Mouse (Mus musculus) megakaryocyte-erythroid progenitor cell, adult 5 weeks (primary cell): ENCODE results near the gene Trmt5. TPM values are rescaled to one million over a fixed set of nuclear protein-coding genes. Genes with fewer than 3 reads are reported as not detected.

Source experiments
- polyA plus RNA-seq: library from polyadenylated mRNA; stranded (reverse); fragments of >175 nt; gene quantifications from 2 replicates; pipeline ENCODE4 v1.2.3, GENCODE M21; 2012

The Trmt5 gene
- 0.83 and 0.95 TPM in 2 replicates for polyA plus RNA-seq

DNA sequence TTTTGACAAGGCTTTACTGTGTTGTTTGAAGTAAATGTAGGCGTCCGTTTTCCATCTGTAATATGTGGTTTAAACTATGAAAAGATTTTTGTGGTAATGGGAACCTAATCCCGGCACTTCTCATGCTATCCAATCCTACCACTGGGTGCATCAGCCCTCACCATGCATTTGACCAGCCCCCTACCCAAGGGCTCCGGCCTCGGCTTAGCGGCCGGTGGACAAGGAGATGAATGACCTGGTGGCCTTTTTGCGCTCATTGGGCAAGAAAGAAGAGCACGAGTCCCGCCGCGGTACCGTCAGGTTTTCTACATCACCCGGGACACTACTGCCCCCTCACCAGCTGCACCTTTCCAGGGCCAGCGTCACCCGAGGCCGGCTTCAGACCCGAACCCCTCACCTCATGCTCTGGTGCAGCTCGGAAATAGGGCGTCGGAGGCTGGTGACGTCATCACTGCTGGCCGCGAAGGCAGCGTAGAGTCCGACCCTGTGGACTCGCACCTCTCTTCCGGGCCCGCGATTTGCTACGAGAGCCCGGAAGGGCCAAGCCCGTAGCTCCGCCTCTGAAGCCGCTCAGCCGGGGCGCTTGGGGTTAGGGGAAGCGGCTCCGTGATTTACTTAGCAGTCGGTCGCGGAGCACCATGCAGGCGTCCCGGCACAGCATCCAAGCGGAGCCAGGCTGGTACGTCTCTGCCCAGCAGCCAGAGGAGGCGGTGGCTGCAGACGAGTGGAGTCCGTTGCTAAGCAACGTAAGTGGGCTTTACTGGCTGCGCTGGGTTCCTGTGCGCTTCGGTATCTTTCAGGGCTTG lies at the start of gene Trmt5, which contains the start of gene Slc38a6:
Trmt5 (minus strand) TSS at position 424 of the 806 bp plus-strand sequence.
Slc38a6 (plus strand) TSS at position 493 of the 806 bp plus-strand sequence.

Other genes with a start within 250 kb of the Trmt5 start
- gene Six1, start 232.8 kb downstream of the Trmt5 start, polyA plus RNA-seq: 2.0 and 2.6 TPM in 2 replicates
- 0.26 and 0.30 TPM in 2 replicates for gene Six4, start 173.3 kb downstream of the Trmt5 start, polyA plus RNA-seq
- 2.1 and 2.7 TPM in 2 replicates for gene Mnat1, start 163.0 kb downstream of the Trmt5 start, polyA plus RNA-seq
- 1.1 and 2.5 TPM in 2 replicates for gene Slc38a6, start 69 bp upstream of the Trmt5 start, polyA plus RNA-seq